Mouse (Mus musculus): ENCODE data around the gene Gm20388.

The Gm20388 gene

DNA sequence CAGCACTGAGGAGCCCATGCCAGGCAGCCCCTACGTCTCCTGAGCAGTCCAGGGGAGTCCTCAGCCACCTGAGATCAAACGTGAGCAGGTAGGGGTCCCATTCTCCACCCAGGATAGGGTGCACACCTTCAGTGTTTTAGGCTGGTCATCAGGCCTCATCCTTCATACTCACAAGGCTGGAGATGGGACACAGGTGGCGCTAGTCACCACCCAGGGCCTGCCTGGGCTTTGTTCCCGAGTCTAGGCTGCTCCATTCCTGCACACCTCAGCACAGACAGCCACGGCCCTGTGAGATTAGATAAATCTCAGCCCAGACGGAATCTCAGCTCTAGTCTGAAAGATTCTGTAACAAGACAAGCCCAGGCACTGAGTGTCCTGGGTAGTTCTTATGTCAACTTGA lies 1993.3 kb downstream of the Gm20388 start:
- no peak for DNase-seq (ENCODE audit: low spot score in 2 of 2)

- DNase-seq (ENCODE audit: low spot score in 2 of 2), result no peak
Observed at GRCm38 (mm10) chr8:121904999-121905398, 1994.4 kb downstream of the Gm20388 start.

DNA sequence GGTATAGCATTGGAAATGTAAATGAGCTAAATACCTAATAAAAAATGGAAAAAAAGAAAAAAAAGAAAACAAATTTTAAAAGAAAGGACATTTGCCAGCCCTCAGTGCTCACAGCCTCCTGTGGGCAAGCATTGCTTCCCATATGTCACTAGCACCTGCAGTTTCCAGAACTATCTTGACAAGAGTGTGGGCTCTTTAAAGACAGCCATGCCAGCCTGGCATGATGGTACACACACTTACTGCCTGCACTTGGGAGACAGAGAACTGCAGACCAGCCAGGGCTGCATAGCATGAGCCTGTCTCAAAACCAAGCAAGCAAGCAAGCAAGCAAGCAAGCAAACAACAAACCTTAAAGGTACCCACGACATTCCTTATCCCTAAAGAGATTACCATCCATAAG lies 1994.8 kb downstream of the Gm20388 start:
- DNase-seq (ENCODE audit: low spot score in 2 of 2), result no peak

- DNase-seq (ENCODE audit: low spot score in 2 of 2), result no peak
Observed at GRCm38 (mm10) chr8:121905864-121906263, 1995.2 kb downstream of the Gm20388 start.

GRCm38 (mm10) chr8:121906542-121907512 lies 1996.2 kb downstream of the Gm20388 start:
- DNase-seq (ENCODE audit: low spot score in 2 of 2), result no peak

DNA sequence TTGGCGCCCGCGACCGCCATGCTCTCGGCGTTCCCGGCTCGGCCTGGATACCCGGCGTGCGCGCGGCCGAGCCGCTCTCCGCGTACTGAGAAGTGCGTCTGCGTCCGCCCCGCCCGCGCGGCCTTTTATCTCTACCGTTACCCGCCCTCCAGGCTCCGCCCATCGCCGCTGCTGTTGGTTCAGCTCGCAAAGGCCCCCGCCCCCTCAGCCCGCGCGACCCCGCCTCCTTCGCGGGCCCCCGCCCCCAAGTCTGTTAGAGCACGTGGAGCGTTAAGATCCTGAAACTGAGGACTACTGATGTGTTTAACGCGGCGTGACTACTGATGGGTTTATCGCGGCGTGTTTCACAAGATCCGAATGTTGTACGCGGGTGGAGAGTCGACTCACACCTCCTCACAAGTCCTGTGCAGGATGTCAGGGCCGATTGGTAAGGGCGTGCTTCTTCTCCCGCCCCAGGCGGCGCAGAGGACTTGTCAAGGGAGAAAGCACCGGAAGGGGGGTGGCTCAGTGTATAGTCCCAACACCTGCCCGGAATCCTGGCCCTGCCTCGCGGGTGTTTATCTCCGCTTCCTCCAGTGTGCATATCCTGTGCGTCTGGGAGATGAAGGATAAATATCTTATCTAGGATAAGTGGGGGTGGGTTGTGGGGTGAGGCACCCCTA lies 1997.1 kb downstream of the Gm20388 start, which contains the start of gene Slc7a5:
Gene Slc7a5 (minus strand): TSS at position 108 of the 662 bp plus-strand sequence.
- peak; percentile 94 to 95 for DNase-seq (ENCODE audit: low spot score in 2 of 2)

- DNase-seq (ENCODE audit: low spot score in 2 of 2), result no peak
Observed at GRCm38 (mm10) chr8:121908378-121909147, 1997.9 kb downstream of the Gm20388 start.

DNA sequence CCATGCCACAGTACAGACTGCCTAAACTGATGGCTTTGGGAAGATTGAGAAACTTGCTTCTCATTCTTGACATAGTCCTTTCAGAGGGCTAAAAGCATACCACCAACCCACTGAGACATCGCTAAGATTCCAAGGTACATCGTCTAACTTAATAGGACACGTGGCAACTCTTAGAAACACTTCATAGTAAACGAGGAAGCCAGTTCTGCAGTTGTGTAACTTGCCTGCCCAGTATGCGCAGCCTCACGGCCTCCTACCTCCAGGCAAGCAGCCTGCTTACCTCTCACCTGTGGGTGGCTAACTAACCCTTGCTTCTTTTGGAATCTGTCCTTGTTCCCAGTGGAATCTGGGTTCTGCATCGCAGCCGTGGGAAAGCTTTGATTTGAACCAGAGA lies 1998.5 kb downstream of the Gm20388 start:
- no peak for DNase-seq (ENCODE audit: low spot score in 2 of 2)

DNA sequence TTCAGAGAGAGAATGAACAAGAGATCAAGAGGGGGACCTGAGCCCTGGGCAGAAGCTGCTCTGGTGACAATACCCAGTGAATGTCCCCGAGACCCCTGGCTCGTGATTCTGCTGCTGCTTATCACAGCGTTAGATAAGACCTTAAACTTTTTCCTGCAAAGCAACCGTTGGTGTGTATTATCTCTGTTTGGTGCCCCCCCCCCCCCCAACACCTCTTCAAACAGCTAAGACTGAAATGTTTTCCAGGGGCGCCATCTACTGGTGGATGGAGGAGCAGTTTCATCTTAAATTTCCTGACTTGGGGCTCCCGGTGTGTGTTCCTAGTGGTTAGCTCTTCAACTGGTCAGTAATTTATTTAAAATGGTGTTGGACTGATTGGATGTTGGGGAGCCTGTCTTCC lies 1999.0 kb downstream of the Gm20388 start:
- DNase-seq (ENCODE audit: low spot score in 2 of 2), result peak in 1 of 2 experiments; percentile 70

DNA sequence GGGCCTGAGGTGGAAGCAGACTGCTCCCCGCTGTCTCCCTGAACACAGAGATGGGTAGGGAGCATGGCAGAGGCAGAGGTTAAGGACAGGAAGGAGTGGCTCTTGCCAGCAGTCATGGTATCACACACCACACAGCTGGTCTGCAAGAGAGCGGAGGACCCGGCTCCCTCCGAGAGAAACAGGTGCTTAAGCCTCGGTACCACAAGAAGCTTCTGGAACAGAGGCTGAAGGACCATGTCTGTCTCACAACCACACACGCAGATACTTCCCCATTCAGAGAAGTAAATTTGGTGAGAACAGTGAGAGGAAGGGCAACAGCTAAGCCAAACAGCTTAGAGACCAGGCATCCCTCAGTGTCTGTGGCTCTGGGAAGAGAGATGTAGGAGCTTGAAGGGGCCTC lies 2000.8 kb downstream of the Gm20388 start:
- no peak for DNase-seq (ENCODE audit: low spot score in 2 of 2)

GRCm38 (mm10) chr8:121911987-121912386 lies 2001.3 kb downstream of the Gm20388 start:
- no peak for DNase-seq (ENCODE audit: low spot score in 2 of 2)

DNA sequence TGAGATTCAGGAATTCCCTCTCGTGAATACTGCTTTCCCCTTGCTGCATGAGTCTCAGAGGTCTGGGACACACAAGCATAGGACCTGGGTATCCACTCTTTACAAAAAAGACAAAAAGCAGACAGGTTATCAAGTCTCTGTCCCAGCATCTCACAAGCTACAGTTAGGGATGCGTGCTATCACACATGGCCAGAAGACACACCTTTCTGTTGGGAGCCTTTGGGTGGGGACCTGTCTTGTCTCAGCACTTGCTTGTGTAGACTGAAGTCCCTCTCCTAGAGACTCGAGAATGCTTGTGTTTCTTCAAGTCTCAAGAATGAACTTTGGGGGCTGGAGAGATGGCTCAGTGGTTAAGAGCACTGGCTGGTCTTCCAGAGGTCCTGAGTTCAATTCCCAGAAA lies 2002.2 kb downstream of the Gm20388 start:
- DNase-seq (ENCODE audit: low spot score in 2 of 2), result no peak

- no peak for DNase-seq (ENCODE audit: low spot score in 2 of 2)
Observed at GRCm38 (mm10) chr8:121913378-121913777, 2002.7 kb downstream of the Gm20388 start.

GRCm38 (mm10) chr8:121919158-121919557 lies 2008.5 kb downstream of the Gm20388 start:
- DNase-seq (ENCODE audit: low spot score in 2 of 2), result no peak

DNA sequence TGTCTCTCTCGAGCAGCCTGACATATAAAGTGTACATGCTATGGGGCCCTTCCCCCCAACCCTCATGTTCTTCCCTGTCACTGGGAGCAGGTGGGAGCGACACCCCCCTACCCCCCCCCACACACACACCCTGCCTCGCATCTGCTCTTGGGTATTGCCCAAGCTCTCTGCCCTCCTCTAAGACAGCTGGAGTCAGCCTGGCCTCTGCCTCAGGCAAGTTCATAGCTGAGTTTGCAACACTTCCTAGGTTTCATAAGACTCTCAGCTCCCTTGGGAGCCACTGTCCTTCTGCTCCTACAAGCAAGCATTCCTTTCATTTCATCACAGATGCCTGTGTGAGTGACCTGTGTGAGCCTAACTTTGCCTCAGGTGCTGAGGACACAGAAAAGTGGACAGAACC lies 2009.1 kb downstream of the Gm20388 start:
- peak in 1 of 2 experiments; percentile 54 for DNase-seq (ENCODE audit: low spot score in 2 of 2)

DNA sequence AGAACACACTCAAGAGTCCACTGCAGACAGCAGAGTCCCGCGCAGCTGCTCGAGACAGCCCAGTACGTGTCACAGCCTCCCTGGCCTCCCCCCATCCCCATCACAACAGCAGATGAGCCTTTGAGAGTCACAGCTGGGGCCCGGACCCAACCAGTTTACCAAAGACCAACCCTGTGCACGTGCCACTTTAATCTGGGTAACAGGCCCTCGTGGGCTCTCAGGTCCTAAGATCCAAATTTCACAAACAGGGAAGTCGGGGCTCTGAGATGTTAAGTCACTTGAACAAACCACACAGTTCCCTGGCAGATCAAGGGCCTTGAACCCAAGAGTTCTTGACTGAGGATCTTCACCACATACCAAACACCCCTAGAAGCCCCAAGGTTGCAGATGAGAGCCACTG lies 2010.9 kb downstream of the Gm20388 start:
- DNase-seq (ENCODE audit: low spot score in 2 of 2), result no peak

DNA sequence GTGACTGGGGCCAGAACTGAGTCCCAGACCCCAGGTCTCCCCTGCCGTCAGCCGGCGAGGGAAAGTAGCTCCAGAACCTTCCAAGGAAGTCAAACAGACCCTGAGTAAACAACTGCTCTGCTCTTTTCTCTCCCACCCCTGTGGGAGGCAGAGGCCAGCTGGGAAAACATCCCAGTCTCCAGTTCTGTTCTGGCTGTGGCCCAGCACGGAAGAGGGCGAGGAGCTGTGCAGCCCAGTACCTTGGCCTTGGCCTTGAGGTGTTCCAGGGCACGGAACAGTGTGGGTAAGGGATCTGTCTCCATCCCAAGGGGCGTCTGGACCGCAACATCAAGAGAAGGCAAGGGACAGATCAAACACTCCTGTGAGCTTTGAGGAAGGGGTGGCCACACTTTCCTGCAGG lies 2011.5 kb downstream of the Gm20388 start:
- DNase-seq (ENCODE audit: low spot score in 2 of 2), result peak; percentile 51 to 56

DNA sequence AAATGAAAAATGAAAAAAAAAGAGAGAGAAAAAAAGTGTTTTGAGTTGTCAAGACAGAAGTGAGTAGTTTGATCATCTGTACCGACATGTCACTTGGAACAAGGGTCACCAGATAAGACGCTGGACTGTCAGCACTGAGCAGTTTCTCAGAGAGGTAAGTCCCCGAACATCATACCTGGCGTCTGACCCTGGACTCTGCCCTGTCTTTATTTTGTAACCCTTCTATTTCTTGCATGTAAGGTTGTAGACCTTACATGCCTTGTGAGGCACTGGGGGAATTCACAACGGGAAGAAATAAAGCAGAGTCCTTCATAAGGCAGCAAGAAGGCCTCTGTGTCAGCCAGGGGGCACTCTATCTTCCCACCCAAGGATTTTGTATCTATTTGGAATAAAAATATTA lies 2014.0 kb downstream of the Gm20388 start:
- no peak for DNase-seq (ENCODE audit: low spot score in 2 of 2)

DNA sequence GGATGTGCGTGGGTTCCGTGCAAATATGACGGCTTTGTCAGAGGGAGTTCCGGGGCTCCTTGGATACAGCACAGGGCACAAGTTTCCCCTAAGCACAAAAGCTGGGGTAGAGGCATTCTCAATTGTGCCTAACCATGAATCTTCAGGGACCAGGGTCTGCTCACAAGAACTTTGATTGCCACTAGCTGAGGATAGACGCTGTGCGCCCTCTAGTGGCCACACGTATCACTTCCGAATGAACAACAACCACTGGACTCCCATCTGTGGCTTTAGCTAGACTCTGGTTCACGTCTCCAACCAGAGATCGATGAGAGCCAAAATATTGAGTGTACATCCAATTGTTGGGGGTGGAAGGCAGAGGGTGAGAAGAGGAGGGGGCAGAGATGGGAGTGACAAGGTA lies 2015.0 kb downstream of the Gm20388 start:
- DNase-seq (ENCODE audit: low spot score in 2 of 2), result peak in 1 of 2 experiments; percentile 67

DNA sequence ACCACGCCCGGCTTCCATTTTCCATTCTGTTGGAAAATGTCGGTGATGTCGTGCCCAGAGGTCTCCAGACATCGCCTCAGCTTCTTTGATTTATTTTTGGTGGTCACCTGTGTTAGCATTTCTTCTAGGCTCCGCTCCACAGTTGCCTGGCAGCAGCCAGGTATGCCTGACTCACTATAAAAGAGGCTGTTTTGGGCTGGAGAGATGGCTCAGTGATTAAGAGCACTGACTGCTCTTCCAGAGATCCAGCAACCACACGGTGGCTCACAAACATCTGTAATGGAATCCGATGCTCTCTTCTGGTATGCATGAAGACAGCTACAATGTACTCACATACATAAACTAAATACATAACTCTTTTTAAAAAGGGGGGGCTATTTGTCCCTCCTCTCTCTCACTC lies 2015.6 kb downstream of the Gm20388 start:
- no peak for DNase-seq (ENCODE audit: low spot score in 2 of 2)

GRCm38 (mm10) chr8:121927316-121927715 lies 2016.7 kb downstream of the Gm20388 start:
- no peak for DNase-seq (ENCODE audit: low spot score in 2 of 2)

- no peak for DNase-seq (ENCODE audit: low spot score in 2 of 2)
Observed at GRCm38 (mm10) chr8:121930047-121930446, 2019.4 kb downstream of the Gm20388 start.

Measured in heart, adult 9 months (tissue).